Mouse (Mus musculus) MEL (cell line): Measurements from ENCODE around the gene Slc44a3.

ENCODE experiments used
- CTCF ChIP-seq, 3 experiments: IDR thresholded peaks in 2 of 3; conservative IDR thresholded peaks in 1 of 3; 2 replicates each; pipeline ENCODE4 v1.5.1; 2011 to 2012; ENCODE audit warnings: low read length in 3 of 3, low read depth in 2 of 3, mild to moderate bottlenecking in 2 of 3, improper control_type of control experiment in 1 of 3, inconsistent platforms in 1 of 3, mixed read lengths in 1 of 3, moderate library complexity in 1 of 3; ENCODE audit not compliant: control insufficient read depth in 1 of 3, insufficient read depth in 1 of 3, poor library complexity in 1 of 3, severe bottlenecking in 1 of 3
- EP300 ChIP-seq, 2 experiments: IDR thresholded peaks; 2 replicates each; pipeline ENCODE4 v1.6.1; 2011; ENCODE audit warnings: improper control_type of control experiment in 2 of 2, low read length in 2 of 2, low read depth in 1 of 2, mild to moderate bottlenecking in 1 of 2
- POLR2A ChIP-seq, 2 experiments: IDR thresholded peaks; 2 replicates each; pipeline ENCODE4 v1.6.1; 2011 to 2012; ENCODE audit warnings: low read length in 2 of 2, mild to moderate bottlenecking in 2 of 2, control low read depth in 1 of 2, improper control_type of control experiment in 1 of 2, low read depth in 1 of 2, moderate library complexity in 1 of 2; ENCODE audit not compliant: control insufficient read depth in 1 of 2, insufficient read depth in 1 of 2, poor library complexity in 1 of 2
- RAD21 ChIP-seq: IDR thresholded peaks from 2 replicates; pipeline ENCODE4 v1.6.1; 2011; ENCODE audit warnings: mild to moderate bottlenecking, low read depth, low read length, improper control_type of control experiment
- RCOR1 ChIP-seq: IDR thresholded peaks from 2 replicates; pipeline ENCODE4 v1.6.1; 2012; ENCODE audit warnings: low read depth, mild to moderate bottlenecking, inconsistent platforms, low read length, improper control_type of control experiment

GRCm38 (mm10) chr3:121570623-121571022 lies 38.4 kb upstream of the Slc44a3 start:
- TF ChIP-seq POLR2A (IDR thresholded peaks at IDR 0.05; ENCODE audit: control insufficient read depth in 1 of 2, insufficient read depth in 1 of 2, low read depth in 1 of 2, low read length in 2 of 2, poor library complexity in 1 of 2) (no peak), RCOR1 (no peak), EP300 (IDR thresholded peaks at IDR 0.05; ENCODE audit: low read depth in 1 of 2, low read length in 2 of 2) (no peak), RAD21 (no peak), CTCF (IDR thresholded peaks at IDR 0.05 in 2 of 3, conservative IDR thresholded peaks at IDR 0.05 in 1 of 3; ENCODE audit: control insufficient read depth in 1 of 3, insufficient read depth in 1 of 3, low read depth in 2 of 3, low read length in 3 of 3, poor library complexity in 1 of 3, severe bottlenecking in 1 of 3) (no peak)
